Mouse (Mus musculus): Measurements from ENCODE around the gene Eif2b3.

Gene Eif2b3

DNA sequence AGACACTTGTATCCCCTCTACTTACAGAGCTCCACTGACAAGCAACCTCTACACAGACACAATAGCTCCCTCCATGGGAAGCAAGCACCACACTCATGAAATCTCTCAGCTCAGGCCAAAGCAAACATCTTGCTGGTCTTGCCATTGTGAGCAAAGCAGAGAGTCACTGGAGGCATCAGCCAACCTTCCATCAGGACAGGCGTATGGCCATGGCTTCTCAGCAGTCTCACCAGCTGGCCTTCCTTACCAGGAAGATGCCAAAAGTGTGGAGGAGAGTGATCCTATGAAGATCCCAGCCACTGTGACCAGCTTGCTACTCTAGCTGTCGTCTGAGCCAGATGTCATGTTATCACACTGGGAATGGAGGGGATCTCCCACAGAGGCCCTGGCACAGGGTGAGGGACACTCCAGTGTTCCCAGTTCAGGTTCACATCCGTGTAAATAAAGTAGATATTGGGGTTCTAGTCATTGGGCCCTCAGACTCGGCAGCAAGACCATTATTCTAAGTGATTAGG lies 4.2 kb upstream of the Eif2b3 start:
- no peak for DNase-seq (ENCODE audit: low spot score in 2 of 2)

DNA sequence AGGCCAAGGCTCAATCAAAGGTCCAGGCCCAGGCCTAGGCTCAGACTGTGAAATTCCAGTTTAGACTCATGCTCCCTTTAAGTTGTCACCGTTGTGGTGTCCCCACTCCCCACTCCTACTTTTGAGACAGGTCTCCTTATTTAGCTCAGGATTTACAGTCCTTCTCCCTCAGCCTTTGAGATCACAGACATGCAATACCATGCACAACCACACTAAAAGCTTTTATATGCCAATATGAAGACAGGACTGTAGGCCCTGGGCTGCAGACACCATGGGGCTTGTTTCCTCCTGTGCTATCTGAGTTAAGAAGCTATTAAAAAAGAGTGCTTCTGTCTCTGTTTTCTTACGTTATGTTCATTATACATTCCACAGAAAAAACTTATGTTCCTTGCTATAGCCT lies 1.5 kb upstream of the Eif2b3 start:
- no peak for DNase-seq (ENCODE audit: low spot score in 2 of 2)

- no peak for DNase-seq (ENCODE audit: low spot score in 2 of 2)
Measured at GRCm38 (mm10) chr4:117018327-117018726, 875 bp upstream of the Eif2b3 start.

GRCm38 (mm10) chr4:117023469-117023868 lies 4.3 kb downstream of the Eif2b3 start:
- DNase-seq (ENCODE audit: low spot score in 2 of 2): no peak

GRCm38 (mm10) chr4:117031105-117031504 lies 11.9 kb downstream of the Eif2b3 start:
- DNase-seq (ENCODE audit: low spot score in 2 of 2): peak in 1 of 2 experiments; percentile 11

- peak; percentile 45 to 46 for DNase-seq (ENCODE audit: low spot score in 2 of 2)
Measured at GRCm38 (mm10) chr4:117039925-117040687, 20.9 kb downstream of the Eif2b3 start.

DNA sequence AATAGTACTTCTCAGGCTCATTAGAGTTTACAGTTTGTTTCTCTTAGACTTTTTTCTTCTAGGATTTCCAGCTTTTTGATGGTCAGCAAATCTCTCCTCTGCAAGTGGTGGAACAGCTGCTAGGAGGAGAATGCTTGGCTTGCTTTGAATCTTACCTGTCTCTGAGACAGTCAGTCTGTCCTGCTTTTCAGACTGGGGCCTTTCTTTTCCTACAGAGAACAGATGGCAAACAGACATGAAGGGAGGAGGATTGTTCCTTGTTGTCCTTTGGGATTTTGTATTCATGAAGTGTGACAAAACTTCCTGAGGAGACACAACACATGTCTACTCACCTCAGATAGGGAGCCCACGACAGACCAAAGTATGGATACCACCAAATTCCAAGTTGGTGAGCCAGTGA lies 21.6 kb downstream of the Eif2b3 start:
- no peak for DNase-seq (ENCODE audit: low spot score in 2 of 2)

DNA sequence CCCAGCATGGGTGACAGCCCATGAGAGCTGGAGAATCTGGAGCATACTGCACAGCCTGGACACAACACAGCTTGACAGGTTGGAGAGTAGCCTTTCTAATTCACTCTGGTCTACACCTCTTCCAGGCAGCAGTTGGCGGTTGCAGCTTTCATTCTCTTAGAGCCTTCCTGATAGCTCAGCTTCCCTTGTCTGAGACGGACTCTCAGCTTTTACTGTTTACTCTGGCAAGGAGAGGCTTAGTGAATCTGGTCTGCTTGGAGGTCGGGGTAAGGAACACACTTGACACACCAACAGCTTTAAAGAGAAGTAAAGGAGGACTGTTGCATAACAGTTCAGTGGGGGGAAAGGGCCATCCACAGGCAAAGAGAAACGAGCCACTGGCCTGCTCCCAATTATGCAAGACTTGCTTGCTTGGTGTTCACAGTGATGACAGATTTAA lies 22.1 kb downstream of the Eif2b3 start:
- DNase-seq (ENCODE audit: low spot score in 2 of 2): no peak

GRCm38 (mm10) chr4:117048836-117049235 lies 29.6 kb downstream of the Eif2b3 start:
- DNase-seq (ENCODE audit: low spot score in 2 of 2): no peak

- no peak for DNase-seq (ENCODE audit: low spot score in 2 of 2)
Measured at GRCm38 (mm10) chr4:117049485-117049884, 30.3 kb downstream of the Eif2b3 start.

- DNase-seq (ENCODE audit: low spot score in 2 of 2): no peak
Measured at GRCm38 (mm10) chr4:117052626-117053025, 33.4 kb downstream of the Eif2b3 start.

DNA sequence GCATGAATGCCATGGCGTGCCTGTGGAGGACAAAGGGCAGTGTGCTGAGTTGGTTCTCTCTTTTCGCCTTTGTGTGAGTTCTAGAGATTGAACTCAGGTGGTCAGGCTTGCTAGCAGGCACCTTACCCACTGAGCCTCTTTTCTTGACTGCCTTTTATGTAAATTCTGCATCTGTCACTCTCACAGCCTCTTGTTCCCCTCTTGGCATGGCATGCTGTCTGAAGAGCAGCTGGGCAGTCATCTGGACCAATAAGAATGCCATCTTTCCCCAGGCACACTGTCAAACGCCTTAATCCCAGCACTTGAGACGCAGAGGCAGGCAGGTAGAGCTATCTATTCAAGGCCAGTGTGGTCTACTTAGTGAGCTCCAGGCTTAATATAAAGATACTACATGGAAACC lies 34.8 kb downstream of the Eif2b3 start:
- DNase-seq (ENCODE audit: low spot score in 2 of 2): no peak

DNA sequence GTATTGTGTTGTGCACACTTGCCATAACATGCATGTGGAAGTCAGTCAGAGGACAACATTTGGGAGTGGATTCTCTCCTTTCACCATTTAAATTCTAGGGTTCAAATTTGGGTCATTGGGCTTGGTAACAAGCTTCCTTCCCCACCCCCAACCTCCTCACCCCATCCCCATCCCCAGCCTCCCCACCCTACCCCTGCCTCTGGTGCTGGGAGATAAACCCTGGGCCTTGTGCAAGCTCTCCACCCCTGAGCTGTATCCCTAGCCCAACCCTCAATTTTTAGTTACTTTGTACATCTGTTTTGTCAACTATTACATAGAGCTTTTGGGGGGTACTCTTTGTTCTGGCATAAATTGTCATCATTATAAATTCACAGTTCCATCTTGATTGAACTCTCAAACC lies 36.9 kb downstream of the Eif2b3 start:
- no peak for DNase-seq (ENCODE audit: low spot score in 2 of 2)

- no peak for DNase-seq (ENCODE audit: low spot score in 2 of 2)
Measured at GRCm38 (mm10) chr4:117056514-117056913, 37.3 kb downstream of the Eif2b3 start.

DNA sequence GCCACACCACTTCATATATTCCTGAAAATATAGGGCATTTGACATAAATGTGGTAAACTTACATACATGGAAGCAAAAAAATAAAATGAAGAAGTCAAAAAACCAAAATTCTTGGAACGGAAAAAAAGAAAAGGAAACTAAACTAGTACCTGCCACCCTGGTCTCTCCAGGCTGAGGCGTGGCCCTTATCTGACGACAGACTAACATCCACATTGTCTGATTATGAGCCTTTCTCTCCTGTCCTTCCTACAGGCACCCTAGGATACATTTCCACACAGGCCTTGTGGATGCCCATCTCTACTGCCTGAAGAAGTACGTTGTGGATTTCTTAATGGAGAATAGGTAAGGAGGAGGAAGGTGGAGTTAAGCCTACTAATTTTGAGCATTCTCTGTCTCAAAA lies 39.3 kb downstream of the Eif2b3 start:
- DNase-seq (ENCODE audit: low spot score in 2 of 2): no peak

DNA sequence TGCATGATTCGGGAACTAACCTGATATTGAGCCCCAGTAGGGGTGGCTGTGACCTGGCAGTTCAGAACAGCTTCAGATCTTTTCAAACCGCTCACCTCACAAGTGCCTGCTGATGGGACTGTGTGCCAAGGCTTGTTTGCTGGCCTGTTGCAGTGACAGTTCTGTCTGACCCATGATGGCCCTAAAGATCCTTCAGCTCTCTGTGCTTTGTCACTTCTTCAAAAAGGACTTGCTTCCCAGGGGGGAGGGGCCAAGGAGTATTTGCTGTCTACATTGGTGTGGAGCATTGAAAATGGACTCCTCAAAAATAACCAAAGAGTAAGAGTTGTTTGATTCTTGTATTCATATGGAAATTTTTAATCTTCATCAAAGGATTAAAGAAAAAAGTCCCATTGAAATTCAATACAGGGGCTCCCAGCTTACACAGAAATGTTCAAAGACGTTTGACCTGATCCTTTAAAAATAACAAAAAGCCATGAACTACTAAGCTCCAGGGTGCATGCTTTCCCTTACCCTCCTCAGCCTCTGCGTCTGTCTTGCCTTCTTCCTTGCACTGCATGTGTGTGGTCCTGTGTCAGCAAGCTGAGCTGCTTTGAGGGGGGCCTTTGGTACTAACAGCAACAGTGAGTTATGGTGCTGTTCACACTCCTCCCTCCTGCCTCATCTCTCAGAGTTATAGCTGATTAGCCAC lies 43.6 kb downstream of the Eif2b3 start:
- no peak for DNase-seq (ENCODE audit: low spot score in 2 of 2)

- no peak for DNase-seq (ENCODE audit: low spot score in 2 of 2)
Measured at GRCm38 (mm10) chr4:117068035-117068434, 48.8 kb downstream of the Eif2b3 start.

DNA sequence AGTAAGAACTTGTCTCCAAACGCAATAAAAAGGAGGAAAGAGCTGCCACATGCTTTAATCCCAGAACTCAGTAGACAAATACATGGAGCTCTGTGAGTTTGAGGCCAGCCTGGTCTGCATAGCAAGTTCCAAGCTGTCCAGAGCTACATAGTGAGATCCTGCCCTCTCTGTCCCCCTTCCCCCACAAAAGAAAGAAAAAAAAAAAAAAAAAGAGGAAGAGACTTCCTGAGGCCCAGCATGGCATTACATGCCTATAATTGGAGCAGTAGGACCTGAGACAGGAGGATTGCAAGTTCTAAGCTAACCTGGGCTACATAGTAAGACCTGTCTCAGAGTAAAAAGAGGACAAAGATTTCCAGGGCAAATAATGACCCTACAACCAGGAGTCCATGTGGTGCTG lies 50.4 kb downstream of the Eif2b3 start:
- no peak for DNase-seq (ENCODE audit: low spot score in 2 of 2)

DNA sequence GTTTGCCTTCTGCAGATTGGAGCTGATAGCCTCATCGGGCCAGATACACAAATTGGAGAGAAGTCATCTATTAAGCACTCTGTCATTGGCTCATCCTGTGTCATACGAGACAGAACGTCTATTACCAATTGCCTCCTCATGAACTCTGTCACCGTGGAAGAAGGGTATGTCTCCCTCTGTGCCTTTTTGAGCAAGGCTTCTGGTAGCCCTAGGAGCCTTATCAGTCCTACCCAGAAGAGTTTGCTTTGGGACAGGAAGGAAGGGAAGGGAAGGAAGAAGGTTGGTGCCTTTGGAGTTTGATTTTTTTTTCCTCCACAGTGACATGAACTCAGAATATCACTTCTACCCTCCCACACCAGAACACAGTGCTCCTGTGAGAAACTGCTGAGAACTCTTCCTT lies 51.4 kb downstream of the Eif2b3 start:
- DNase-seq (ENCODE audit: low spot score in 2 of 2): no peak

- DNase-seq (ENCODE audit: low spot score in 2 of 2): no peak
Measured at GRCm38 (mm10) chr4:117071183-117071582, 52.0 kb downstream of the Eif2b3 start.

GRCm38 (mm10) chr4:117087948-117088640 lies 68.9 kb downstream of the Eif2b3 start:
- no peak for DNase-seq (ENCODE audit: low spot score in 2 of 2)

- DNase-seq (ENCODE audit: low spot score in 2 of 2): no peak
Measured at GRCm38 (mm10) chr4:117090586-117090985, 71.4 kb downstream of the Eif2b3 start.
